Mouse (Mus musculus) cortical plate, adult 2 months (tissue): ENCODE measurements around the gene Rtn4.

Source experiments
- CTCF ChIP-seq: fragments of 200-500 bp; IDR thresholded peaks from 2 replicates; pipeline ENCODE4 v1.5.1; 2011; ENCODE audit warnings: mild to moderate bottlenecking, control low read depth, low read length; ENCODE audit not compliant: insufficient read depth; ENCODE audit errors: extremely low read depth
- POLR2A ChIP-seq: fragments of 200-500 bp; IDR thresholded peaks from 2 replicates; pipeline ENCODE4 v1.6.1; 2011; ENCODE audit warnings: mild to moderate bottlenecking, low read length, control low read depth; ENCODE audit not compliant: insufficient read depth; ENCODE audit errors: extremely low read depth

GRCm38 (mm10) chr11:29705263-29705662, 12.5 kb downstream of the Rtn4 start:
- TF ChIP-seq POLR2A (no peak), CTCF (no peak)
